Mouse (Mus musculus) liver, embryonic 13.5 days (tissue): ENCODE data around the gene Slc32a1. TPM values are rescaled to one million over a fixed set of nuclear protein-coding genes. Genes with fewer than 3 reads are reported as not detected.

Experiments
- microRNA counts: library from miRNA; unstranded; fragments of <30 nt; microRNA quantifications from one replicate; lab custom pipeline; 2016
- microRNA-seq: library from miRNA; unstranded; fragments of <30 nt; microRNA quantifications from one replicate; pipeline ENCODE4, GENCODE M21; 2016
- polyA plus RNA-seq: library from polyadenylated mRNA; unstranded; fragments of >200 nt; fragmentation: Nextera tagmentation; extraction: Ambion mirVana; gene quantifications from 2 replicates; pipeline ENCODE4 v1.2.1, GENCODE M21; 2015

Gene Slc32a1
- polyA plus RNA-seq, 1 experiment from 2014 or later: not detected

MicroRNA genes within 50 kb of the gene (microRNA counts, 519-probe panel; counts per million panel counts)
- microRNA mmu-miR-3474 (lab: Ali Mortazavi, UCI): 114 counts per million

Small RNA genes lying within 50 kb of the gene (microRNA-seq; reads per million reads assigned to microRNA genes)
- gene Mir3474: 1.8 reads per million

Other genes starting within 250 kb of the Slc32a1 start
- gene Snhg11, start 235.1 kb upstream of the Slc32a1 start, polyA plus RNA-seq: 1.4 and 1.5 TPM in 2 replicates
- 6.0 and 6.3 TPM in 2 replicates for gene Ralgapb, start 200.9 kb upstream of the Slc32a1 start, polyA plus RNA-seq
- gene Adig, start 108.2 kb upstream of the Slc32a1 start, polyA plus RNA-seq: not detected in 2 replicates
- gene Arhgap40, start 98.0 kb upstream of the Slc32a1 start, polyA plus RNA-seq: not detected in 2 replicates
- gene Actr5, start 14.1 kb downstream of the Slc32a1 start, polyA plus RNA-seq: 5.4 and 6.3 TPM in 2 replicates
- gene Ppp1r16b, start 54.6 kb downstream of the Slc32a1 start, polyA plus RNA-seq: 1.3 TPM in 2 replicates
- 15.7 and 18.1 TPM in 2 replicates for gene Fam83d, start 157.3 kb downstream of the Slc32a1 start, polyA plus RNA-seq
- gene Dhx35, start 184.0 kb downstream of the Slc32a1 start, polyA plus RNA-seq: 4.4 and 4.8 TPM in 2 replicates